Mouse (Mus musculus): ENCODE results near the gene Grip1.

Grip1 gene

DNA sequence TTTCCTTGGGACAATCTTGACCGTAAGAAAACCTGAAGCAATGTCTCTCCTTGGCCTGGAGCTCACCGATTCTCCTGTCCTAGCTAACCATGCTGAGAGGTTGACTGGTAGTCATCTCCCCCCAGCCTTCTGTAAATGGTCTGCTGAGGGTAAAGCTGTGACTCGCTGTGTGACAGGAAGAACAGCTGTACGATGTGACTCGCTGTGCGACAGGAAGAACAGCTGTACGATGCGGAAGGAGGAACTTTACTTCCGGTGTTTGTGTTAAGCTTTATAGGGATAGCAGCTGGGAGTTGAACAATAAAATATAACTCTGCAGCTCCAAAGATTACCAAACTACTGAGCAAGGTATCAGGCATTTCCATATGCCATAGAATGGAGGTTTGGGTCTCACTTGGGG lies 119.5 kb downstream of the Grip1 start:
- no peak for DNase-seq (ENCODE audit: low read depth)

DNA sequence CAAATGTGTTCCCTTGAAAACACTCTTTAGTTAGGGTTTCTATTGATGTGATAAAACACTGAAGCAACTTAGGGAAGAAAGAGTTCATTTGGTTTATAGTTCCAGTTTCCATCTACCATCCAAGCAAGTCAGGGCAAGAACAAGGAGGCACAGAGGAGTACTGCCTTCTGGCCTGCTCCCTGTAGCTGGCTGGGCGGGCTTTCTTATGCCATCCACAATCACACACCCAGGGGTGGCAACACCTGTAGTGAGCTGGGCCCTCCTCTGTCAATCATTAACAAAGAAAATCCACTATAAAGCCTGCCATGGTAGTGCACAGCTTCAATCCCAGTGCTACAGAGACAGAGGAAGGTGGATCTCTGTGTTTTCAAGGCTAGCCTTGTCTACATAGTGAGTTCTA lies 122.2 kb downstream of the Grip1 start:
- no peak for DNase-seq (ENCODE audit: low read depth)

DNA sequence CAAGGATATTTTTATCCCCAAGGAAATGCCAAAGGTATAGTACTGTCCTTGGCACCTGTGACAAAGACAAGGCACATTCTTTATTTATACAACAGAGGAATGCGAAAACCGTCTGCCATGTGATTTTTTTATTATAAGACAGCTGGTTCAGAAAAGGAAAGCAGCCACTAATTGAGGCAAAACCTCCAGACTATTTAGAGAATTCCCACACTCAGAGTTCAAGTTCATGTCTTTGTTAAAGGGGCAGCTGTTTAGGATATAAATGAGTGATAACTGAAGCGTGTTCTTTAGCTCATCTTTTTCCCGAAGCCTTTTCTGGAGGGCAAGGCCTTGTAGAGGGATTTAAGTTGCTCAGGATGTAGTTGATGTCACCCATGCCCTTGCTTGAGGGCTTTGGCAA lies 126.4 kb downstream of the Grip1 start:
- no peak for DNase-seq (ENCODE audit: low read depth)

DNA sequence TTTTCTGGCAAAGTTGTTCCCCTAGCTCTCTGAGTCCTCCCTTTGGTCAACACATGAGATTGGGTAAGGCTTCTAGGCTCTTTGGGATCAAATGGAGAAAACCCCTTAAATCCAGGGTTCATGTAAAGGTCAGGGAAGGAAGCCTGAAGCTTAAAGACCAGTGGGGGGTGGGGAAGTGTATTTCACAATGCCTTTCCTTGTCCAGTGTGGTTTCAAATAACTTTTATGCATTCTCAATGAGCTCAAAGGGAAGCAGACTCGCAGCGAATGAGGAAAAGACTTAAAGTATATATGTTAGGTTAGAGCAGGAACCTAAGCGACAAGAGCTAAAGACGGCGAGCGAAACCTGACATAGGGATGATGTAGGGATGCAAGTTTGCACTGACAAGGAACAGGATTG lies 131.0 kb downstream of the Grip1 start:
- DNase-seq (ENCODE audit: low read depth) = no peak

DNA sequence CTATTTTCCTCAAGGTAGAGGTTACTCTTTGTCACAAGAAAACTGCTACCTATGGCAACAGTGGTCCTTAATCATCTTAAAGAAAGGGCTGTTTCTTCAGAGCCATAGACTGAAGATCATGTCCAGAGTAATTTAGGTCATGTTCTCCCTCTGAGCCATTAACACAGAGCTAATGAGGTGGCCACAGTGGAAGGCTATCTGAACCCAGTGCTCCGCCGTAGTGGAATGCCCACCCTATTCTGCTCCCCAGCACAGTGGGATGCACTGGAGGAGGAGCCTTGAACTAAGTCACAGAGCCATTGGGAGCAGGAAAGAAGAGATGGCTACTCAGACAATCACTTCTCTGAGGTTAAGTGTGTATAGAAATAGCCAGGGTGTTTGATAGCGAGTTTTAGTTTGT lies 133.3 kb downstream of the Grip1 start:
- DNase-seq (ENCODE audit: low read depth) = no peak

DNA sequence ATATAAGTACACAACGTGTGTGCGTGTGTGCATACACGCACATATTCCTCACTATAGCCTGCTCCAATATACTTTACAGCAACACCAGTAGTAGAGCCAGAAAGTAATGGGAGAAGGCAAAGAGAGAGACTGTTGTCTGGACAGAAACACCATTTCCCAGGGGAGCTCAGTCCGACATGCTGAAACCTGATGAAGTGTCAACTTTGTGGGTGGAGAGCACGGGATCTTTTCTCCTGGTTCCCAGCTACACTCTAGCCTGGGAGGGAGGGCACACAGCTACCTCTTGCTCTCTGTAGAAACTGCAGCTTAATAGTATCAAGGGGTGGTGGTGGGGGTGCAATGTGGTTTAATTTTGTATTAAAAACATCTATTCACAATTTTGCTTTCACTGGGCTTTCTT lies 143.2 kb downstream of the Grip1 start:
- DNase-seq (ENCODE audit: low read depth) = no peak

DNA sequence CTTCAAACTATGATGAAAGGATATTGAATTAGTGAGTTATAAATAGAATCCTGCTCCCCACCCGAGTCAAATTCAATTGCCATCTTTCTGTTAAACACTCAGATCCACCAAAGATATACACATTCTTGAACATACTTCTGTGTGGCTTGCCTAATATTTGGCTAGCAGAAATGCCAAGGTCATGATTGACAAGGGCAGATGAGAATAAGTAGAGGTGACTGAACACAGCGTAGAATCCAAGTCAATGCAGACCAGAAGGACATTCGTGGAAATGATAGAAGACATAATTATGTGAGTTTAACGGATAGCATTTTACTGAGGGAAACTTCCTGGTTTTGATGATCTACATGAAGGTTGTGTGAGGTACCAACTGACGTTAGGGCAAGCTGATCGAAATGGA lies 153.9 kb downstream of the Grip1 start:
- DNase-seq (ENCODE audit: low read depth) = no peak

DNA sequence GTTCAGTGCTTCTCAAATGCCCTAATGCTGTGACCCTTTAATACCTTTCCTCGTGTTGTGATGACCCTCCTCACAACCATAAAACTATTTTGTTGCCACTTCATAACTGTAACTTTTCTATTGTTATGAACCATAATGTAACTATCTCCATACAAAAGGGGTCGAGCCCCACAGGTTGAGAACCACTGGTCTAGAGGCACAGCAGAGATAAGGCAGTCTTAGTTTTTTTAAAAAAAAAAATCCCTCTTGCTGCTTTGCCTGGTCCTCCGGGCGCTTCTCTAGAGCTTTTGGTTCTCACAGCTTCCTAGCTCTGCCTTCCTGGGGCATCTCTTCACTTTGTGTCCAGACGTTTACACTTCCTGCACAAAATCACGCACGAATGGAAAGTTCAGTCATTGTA lies 155.4 kb downstream of the Grip1 start:
- no peak for DNase-seq (ENCODE audit: low read depth)

DNA sequence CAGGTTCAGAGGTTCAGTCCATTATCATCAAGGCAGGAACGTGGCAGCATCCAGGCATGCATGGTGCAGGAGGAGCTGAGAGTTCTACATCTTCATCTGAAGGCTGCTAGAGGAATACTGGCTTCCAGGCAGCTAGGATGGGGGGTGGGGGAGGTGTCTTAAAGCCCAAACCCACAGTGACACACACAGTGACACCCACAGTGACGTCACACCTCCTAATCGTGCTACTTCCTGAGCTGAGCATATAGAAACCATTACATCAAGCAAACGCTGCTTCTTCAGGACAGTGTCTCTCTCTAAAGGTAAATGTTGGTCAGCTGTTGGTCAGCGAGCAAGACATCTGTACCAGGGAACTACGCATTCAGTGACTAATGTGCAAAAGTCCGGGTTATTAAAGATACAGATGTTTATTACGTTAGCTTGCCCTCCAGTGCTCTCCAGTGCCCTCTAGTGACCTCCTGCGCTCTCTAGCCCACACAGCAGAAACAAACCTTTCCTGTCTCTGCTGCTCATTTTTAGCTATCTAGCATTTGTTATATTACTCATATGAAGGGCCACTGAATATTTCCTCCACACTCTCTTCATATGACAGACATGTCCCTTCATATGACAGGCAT lies 156.8 kb downstream of the Grip1 start:
- peak; percentile 13 for DNase-seq (ENCODE audit: low read depth)

DNA sequence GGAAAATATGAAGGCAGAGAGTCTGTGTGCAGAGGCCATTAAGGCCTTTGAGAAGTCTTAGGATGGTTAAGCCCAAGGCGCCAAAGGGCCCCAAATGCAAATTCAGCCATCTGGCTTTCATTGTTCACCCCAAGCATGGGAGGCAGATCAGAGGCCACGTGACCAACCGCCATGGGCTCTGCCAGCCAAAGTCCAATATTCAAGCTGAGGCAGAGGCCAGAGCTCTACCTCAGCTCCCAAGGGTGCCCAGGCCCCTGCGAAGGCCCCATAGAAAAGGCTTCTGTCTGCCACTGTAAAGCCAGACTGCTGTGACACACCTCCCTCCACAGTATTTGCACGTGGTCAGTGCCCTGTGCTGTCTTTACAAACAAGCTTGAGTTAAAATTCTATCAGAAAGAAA lies 158.4 kb downstream of the Grip1 start:
- DNase-seq (ENCODE audit: low read depth) = no peak

DNA sequence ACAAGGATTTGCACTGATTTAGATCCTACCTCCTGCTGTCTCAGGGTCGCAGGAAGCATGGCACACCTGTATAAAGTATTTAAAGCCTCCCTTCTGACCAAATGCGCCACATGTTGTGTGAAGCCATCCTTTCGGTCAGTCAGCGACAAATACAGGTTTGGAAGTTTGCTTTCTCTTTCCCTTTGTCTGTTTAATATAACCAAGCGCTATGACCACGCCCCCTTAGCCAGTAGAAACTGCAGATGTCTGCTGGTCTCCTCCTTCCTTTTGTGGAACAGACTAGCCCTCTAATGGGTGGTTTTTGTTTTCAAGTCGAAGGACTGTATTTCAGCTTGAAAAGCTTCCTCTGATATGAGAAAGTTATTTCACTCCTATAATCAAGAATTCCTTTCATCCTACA lies 161.1 kb downstream of the Grip1 start:
- DNase-seq (ENCODE audit: low read depth) = no peak

DNA sequence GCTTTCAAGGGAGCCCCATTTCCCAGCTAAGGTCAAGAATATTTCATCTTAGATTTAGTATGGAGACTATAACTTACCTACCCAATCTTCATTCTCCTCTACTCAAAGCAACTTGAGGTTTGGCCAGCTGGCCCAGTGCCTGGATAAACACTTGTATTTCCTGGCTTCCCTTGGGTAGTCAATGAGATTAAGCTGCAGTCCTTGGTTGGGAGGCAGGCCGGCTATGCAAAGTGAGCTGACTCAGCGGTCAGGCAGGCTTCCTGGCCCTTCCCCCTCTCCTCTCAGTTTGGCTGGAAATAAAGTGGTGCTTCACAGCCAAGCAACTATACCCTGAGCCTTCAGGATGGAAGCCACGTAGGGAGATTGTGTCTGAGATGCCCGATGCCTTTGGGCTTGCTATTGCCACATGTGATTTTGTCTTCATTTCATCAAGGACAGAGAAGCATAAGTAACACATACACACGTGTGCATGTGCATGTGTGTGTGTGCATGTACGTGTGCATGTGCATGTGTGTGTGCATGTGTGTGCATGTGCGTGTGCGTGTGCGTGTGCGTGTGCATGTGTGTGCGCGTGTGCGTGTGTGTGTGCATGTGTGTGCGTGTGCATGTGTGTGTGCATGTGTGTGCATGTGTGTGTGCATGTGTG lies 161.7 kb downstream of the Grip1 start:
- no peak for DNase-seq (ENCODE audit: low read depth)

DNA sequence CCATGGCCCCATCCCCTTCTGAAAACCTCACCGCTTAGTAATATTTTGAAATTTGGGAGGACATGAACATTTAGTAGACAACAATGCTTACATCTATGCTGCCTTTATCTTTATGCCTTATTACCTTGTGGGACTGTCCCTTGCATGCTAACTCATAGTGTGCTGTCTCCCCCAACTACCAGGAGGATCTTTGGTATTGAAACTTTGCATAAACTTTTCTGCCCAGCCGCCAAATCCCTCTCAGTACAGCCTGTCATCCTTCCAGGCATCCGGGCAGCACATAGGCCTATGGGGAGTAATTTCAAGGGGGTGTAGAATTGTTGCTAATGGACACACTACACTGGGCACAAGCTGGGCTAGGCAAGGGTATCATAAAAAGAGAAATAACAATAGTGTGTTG lies 162.4 kb downstream of the Grip1 start:
- DNase-seq (ENCODE audit: low read depth) = no peak

DNA sequence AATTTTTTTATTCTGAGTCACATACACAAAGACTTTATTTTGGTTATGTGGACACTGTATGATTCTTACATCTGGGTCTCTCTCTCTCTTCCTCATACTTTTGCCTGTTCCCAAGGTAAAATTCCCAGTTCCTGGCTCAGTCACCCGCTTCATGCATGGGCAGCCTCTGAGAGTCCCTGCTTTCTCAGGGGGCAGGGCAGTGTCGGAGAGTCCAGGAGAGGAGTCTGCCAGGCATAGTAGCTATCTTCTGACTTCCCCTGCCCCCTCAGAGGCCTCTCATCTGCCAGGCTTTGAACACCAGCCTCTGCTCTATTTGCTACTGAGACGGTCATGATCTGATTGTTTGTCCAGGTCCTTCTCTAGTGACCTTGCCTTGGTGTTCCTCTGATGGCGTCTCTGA lies 175.0 kb downstream of the Grip1 start:
- no peak for DNase-seq (ENCODE audit: low read depth)

DNA sequence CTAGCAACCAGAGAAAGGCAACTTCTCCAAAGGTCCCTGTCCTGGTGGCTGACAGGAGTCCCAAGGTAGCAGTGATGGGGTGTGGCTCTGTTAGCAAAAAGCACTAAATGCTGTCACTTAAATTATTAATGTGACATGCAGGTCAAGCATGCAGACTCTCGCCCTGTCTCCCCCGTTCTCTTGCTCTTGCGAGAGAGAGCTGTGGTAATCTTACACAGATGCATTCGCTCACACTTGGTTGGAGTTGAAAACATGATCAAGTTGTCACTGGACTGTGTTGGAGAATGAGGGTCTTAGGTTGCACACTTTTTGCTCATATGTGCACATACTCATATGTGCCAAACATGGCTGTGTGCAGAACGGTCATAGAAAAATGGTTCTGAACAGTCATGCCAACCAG lies 176.8 kb downstream of the Grip1 start:
- no peak for DNase-seq (ENCODE audit: low read depth)

DNA sequence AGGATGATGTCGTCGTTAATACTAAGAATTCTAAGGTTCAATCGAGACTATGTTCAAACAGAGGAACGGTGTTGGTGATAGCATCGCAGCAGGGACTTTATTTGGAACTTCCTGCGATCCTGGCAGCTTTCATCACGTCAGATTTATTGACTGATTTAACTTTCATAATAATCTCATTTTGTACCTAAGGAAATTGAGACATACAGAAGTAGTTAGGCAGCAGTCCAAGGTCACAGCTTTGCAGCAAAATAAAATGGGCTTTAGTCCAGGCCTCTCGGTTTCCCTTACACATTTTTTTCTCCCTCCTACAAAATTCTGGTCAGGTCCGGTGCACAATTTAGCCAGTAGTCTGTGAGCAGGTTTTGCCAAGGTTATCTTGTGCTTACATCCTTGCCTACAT lies 178.3 kb downstream of the Grip1 start:
- DNase-seq (ENCODE audit: low read depth) = no peak

DNA sequence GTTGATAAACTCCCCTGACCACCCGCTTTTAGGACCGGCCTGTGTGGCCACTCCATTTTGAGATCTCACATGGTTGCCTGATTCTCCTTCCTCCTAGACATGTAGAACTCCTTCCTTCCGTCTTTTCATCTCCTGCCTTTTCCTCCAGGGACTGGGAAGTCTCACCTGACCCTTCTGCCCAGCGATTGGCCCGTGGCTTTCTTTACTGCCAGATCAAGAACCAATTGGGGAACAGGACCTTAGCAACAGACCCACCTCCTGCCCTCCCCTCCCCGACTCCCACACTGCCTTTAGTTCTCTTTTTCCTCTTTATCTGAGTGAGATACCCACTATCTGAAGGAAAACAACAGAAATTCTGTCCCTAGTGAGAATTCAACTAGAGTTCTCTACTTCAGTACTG lies 180.9 kb downstream of the Grip1 start:
- DNase-seq (ENCODE audit: low read depth) = no peak

DNA sequence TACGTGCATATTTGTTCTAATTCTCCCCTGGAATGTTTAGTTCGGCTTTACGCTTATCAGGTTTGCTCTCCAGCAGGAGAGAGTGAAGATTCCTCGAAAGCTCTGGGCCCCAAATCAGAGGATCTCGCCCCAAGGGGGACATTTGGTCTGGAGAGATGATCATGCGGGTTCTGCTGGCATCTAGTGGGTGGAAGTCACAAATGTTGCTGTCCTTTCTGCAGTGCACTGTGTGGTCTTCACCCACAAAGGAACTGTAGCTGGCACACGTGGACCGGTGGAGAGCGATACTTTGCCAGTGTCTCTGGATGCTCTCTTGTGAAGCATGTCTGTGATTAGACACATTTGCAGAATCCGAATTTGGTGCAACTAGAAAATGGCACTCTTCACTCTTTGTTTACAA lies 186.9 kb downstream of the Grip1 start:
- no peak for DNase-seq (ENCODE audit: low read depth)

DNA sequence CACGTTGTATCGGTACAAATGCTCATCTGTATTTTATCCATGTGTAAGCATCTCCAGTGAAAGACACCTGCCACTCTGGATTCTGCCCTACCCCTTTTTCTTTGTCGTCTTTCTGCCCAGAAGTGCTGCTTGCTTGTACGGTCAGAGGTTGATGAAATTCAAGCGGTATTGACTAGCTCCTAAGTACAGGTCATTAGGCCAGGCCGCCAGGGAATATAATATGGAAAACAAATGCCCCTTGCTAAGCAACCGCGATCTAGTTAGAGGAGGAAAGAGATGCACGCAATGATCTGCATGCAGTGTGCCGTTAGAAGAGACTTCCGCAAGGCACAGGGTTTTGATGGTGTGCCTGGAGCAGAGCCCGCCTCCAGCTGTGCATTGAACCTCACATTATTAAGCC lies 187.4 kb downstream of the Grip1 start:
- DNase-seq (ENCODE audit: low read depth) = no peak

DNA sequence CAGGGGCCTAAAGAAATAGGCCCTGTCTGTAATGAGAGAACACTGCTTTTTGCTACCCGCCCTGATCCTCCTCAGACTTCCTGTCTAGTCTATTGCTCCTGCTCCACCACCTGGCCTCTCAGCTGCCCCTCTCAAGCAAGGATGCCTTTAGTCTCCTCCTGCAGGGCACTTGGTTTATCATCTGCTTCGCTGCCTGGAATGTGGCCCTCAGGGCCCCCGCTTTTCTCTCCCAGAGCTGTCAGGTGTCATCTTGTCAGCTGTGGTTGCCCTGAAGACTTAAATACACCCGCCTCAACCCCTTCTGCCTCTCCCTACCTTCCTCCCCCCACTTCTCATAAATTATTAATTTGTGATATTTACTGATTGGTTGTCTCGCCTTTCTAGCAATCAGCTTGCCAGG lies 190.7 kb downstream of the Grip1 start:
- DNase-seq (ENCODE audit: low read depth) = no peak

DNA sequence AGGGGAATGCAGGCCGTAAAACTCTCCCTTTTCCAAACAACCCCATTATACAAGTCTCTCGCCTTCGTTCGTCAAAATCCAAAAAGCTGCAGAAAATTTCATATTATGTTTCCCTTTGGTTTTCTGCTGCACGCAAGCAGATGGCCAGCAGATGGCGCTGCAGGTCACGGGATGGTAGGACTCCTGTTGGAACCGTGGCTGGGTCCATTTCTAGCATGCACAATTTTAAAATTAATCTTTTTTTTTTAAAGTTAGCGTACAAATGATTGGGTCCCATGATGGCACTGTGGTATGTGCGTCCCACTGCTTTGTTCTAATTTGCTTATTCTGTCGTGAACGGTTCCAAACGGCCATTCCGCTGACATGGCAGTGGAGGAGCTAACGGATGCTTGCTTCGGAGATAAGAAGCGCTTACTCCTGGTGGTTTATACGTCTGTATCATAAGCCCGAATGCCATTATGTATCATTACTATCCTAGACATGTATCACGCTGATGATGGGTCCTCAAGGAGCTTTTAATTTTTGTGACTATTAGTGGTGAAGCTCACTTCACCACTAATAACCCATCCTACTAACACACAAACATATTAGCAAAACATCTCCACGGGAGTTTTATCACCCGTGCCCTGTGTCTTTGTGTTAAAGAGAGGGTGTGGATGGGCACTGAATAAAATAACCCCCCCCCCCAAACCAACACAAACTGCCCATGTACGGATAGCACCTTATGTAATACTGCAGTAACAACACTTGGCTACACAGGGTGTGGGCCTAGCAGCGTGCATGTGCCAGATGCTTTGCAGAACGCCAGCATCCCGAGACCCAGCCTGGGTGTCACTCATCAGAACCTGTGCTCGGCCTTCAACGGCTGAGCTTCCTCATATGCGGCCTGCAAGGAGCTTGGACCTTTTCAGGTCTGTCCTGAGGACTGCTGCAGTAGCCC lies 193.1 kb downstream of the Grip1 start:
- peak; percentile 6 for DNase-seq (ENCODE audit: low read depth)

DNA sequence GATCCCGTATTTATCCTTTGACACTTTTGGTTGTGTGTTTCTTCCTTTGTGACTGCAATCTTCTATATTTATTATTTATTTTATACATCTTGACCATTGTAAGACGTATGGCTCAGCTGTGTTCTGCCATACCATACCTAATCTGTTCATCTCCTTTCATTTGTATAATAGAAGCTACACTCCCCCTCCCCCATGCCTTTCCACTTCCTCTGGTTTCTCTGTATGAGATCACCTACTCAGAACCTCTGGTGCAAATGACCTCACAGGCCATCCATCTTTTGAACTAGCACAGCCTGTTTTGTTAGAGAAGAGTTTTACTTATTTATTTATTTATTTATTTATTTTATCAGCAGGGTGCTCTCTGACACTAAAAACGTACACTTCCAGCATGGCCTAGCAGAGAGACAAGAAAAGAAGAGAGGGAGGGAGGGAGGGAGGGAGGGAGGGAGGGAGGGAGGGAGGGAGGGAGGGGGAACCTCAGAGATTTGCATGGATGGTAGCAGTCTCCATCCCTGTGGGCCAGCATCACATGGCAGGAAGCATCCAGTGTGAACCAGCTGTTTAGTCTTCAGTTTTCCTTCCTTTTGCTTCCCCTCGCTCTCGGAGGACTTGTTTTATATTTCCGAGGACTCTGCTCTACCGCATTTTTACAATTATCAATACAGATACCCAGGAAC lies 207.2 kb downstream of the Grip1 start:
- DNase-seq (ENCODE audit: low read depth) = no peak

DNA sequence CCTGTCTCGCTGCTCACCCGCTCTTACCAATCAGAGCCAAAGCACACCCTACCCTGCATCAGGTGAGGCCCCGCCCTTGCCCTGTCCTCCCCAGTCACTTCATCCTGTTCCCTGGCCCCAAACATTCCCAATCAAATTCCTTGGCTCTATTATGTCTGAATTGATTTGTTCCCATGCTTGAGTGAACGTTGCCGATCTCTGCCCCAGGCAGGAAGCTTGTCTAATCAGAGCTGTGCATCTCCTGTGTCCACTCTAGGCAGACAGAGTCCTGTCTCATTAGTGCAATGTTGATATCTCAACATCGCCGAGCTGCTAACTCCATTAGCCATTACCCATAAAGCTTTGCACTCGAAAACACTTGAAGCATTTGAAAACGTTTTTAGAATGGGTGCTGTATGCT lies 210.0 kb downstream of the Grip1 start:
- DNase-seq (ENCODE audit: low read depth) = no peak

All from naive thymus-derived CD4-positive, alpha-beta T cell, adult 2 months (primary cell).